Mouse (Mus musculus) embryonic facial prominence, embryonic 11.5 days (tissue): ENCODE data around the gene 2610028H24Rik. TPM values are rescaled to one million over a fixed set of nuclear protein-coding genes. Genes with fewer than 3 reads are reported as not detected.

Experiments
- ATAC-seq: fragments of 200-750 bp; cut with Nextera tagmentation; replicated peaks from 2 replicates; pipeline ENCODE4 v1.8.0; 2017; ENCODE audit warnings: low read depth; ENCODE audit not compliant: insufficient number of reproducible peaks, low FRiP score, low TSS enrichment
- DNase-seq: peaks from one replicate; pipeline ENCODE4 v3.0.0-alpha.2; 2015; ENCODE audit warnings: low spot score
- H3K27ac ChIP-seq: fragments of 300-500 bp; sonication (generic); replicated peaks from 2 replicates; pipeline ENCODE4 v1.5.1; 2014; ENCODE audit warnings: mild to moderate bottlenecking, low read depth, low read length, control low read depth
- H3K27me3 ChIP-seq: fragments of 300-500 bp; sonication (generic); 2 replicates; pipeline ENCODE4 v1.6.1; 2014; ENCODE audit warnings: mild to moderate bottlenecking, low read length, moderate library complexity, mixed read lengths; ENCODE audit not compliant: control insufficient read depth, insufficient read depth
- H3K36me3 ChIP-seq: fragments of 300-500 bp; sonication (generic); replicated peaks from 2 replicates; pipeline ENCODE4 v1.6.1; 2014; ENCODE audit warnings: low read depth, mild to moderate bottlenecking, low read length, moderate library complexity, mixed read lengths; ENCODE audit not compliant: control insufficient read depth, insufficient read depth
- H3K4me1 ChIP-seq: fragments of 300-500 bp; sonication (generic); 2 replicates; pipeline ENCODE4 v1.6.1; 2014; ENCODE audit warnings: low read length, mixed read lengths; ENCODE audit not compliant: control insufficient read depth, insufficient read depth
- H3K4me2 ChIP-seq: fragments of 300-500 bp; sonication (generic); 2 replicates; pipeline ENCODE4 v1.6.1; 2014; ENCODE audit warnings: low read depth, mild to moderate bottlenecking, control low read depth, low read length, moderate library complexity
- H3K4me3 ChIP-seq: fragments of 300-500 bp; sonication (generic); 2 replicates; pipeline ENCODE4 v1.5.1; 2014; ENCODE audit warnings: low read depth, low read length, control low read depth
- H3K9ac ChIP-seq: fragments of 300-500 bp; sonication (generic); replicated peaks from 2 replicates; pipeline ENCODE4 v1.6.1; 2014; ENCODE audit warnings: mild to moderate bottlenecking, control low read depth, low read length
- H3K9me3 ChIP-seq: fragments of 300-500 bp; sonication (generic); replicated peaks from 2 replicates; pipeline ENCODE4 v1.6.1; 2016; ENCODE audit warnings: mild to moderate bottlenecking, low read length, inconsistent platforms, mixed read lengths; ENCODE audit not compliant: control insufficient read depth
- WGBS: fragments of 180-500 bp; shearing (Covaris S2); extraction: QIAGEN DNeasy Blood & Tissue Kit; methylation state at CpG from one replicate; pipeline ENCODE4 v1.1.7; 2014; 5-methylcytosine and 5-hydroxymethylcytosine counted together
- polyA plus RNA-seq: library from polyadenylated mRNA; unstranded; fragments of >200 nt; fragmentation: Nextera tagmentation; extraction: Ambion mirVana; gene quantifications from 2 replicates; pipeline ENCODE4 v1.2.1, GENCODE M21; 2014

Gene 2610028H24Rik
- polyA plus RNA-seq, 1 experiment from 2014 or later: not detected

DNA sequence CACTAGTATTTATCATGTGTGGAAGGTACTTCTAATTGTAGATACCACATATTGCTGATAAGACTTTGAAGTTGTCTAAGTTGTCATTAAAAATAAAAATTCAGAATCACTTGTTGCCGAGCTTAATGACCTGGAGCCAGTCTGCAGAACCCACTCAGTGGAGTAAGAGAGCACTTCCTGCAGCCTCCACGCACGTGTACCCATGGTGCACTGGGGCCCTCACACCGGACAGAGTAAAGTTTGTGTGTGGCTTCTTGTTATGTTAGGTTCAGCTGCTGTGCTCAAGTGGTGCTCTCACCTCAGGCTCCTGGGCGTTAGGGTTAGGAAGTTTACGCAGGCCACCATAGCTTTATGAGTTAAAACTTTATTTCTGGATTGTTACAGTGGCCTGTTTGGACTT lies 46.6 kb downstream of the 2610028H24Rik start:
- ATAC-seq (no peak), DNase-seq (no peak)
- no peaks in the 10 kb centered on the region for H3K27me3 ChIP-seq
- no peak overlapping the region for H3K9ac ChIP-seq
- no peak overlapping the region for H3K27ac ChIP-seq
- no peak overlapping the region for H3K4me3 ChIP-seq
- no peak overlapping the region for H3K4me2 ChIP-seq
- no peaks in the 10 kb centered on the region for H3K4me1 ChIP-seq
- peaks cover 12% of the 10 kb centered on the region for H3K36me3 ChIP-seq
- 90% methylated on average over 6 of the region's 6 CpGs for WGBS
- H3K9me3 ChIP-seq: no peaks in the 10 kb centered on the region

DNA sequence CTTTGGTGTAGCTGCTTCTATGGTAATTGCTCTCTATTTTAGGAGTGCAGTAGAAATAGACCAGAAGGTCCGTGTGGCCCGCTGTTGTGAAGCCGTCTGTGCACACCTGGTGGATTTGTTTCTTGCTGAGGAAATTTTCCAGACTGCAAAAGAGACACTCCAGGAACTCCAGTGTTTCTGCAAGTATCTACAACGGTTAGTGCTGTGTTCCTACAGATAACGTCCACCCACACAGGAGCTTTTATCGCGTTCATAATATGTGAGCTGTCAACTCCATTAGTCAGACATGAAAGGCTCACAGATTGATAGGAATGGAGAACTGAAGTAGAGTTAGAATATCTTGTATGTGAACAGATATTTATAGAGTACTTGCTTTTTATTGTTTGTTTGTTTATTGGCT lies 47.5 kb downstream of the 2610028H24Rik start:
- ATAC-seq (no peak), DNase-seq (no peak)
- Histone ChIP-seq H3K4me2 (no peak overlapping the region), H3K27me3 (no peaks in the 10 kb centered on the region), H3K4me1 (no peaks in the 10 kb centered on the region), H3K9me3 (no peaks in the 10 kb centered on the region), H3K36me3 (peaks cover 12% of the 10 kb centered on the region), H3K4me3 (no peak overlapping the region), H3K27ac (no peak overlapping the region), H3K9ac (no peak overlapping the region)
- WGBS: 96% methylated on average over 7 of the region's 7 CpGs

GRCm38 (mm10) chr10:76497522-76497921 lies 48.6 kb downstream of the 2610028H24Rik start:
- Histone ChIP-seq H3K36me3 (peaks cover 12% of the 10 kb centered on the region), H3K27ac (no peak overlapping the region), H3K4me3 (no peak overlapping the region), H3K27me3 (no peaks in the 10 kb centered on the region), H3K9ac (no peak overlapping the region), H3K4me2 (no peak overlapping the region), H3K9me3 (no peaks in the 10 kb centered on the region), H3K4me1 (no peaks in the 10 kb centered on the region)
- WGBS: 91% methylated on average over 4 of the region's 4 CpGs
- DNase-seq: no peak
- ATAC-seq: no peak

GRCm38 (mm10) chr10:76504271-76504943 lies 55.5 kb downstream of the 2610028H24Rik start:
- DNase-seq (no peak), ATAC-seq (no peak)
- Histone ChIP-seq H3K27me3 (no peaks in the 10 kb centered on the region), H3K4me1 (no peaks in the 10 kb centered on the region), H3K27ac (no peak overlapping the region), H3K9ac (no peak overlapping the region), H3K4me2 (no peak overlapping the region), H3K9me3 (no peaks in the 10 kb centered on the region), H3K36me3 (peaks cover 11% of the 10 kb centered on the region), H3K4me3 (no peak overlapping the region)
- 93% methylated on average over 11 of the region's 11 CpGs for WGBS

DNA sequence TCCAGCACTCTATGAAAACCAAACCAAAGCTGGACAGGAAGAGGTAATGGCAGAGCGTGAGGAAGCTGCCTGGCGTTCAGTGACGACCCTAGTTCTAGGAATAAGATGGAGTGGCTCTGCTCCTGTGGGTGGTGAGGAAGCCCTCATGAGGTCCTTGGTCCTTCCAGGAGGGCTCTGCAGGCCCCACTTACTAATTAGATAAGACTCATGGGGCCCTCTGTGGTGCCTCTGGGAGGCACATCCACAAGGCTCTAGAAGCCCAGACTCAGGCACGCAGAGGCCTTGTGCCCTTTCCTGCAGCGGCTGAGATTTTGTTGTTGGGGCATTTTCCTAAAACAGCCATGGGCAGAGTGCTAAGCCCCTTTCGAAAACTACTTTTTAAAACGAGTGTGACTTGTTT lies 57.0 kb downstream of the 2610028H24Rik start:
- Histone ChIP-seq H3K36me3 (peaks cover 7% of the 10 kb centered on the region), H3K27ac (no peak overlapping the region), H3K9me3 (no peaks in the 10 kb centered on the region), H3K4me2 (no peak overlapping the region), H3K27me3 (no peaks in the 10 kb centered on the region), H3K4me1 (no peaks in the 10 kb centered on the region), H3K4me3 (no peak overlapping the region), H3K9ac (no peak overlapping the region)
- 86% methylated on average over 7 of the region's 7 CpGs for WGBS
- DNase-seq (no peak), ATAC-seq (no peak)

Other genes starting within 250 kb of the 2610028H24Rik start
- gene Prmt2, start 211.2 kb upstream of the 2610028H24Rik start, polyA plus RNA-seq: 65.3 and 77.9 TPM in 2 replicates
- 0.14 and 0.32 TPM in 2 replicates for gene S100b, start 195.2 kb upstream of the 2610028H24Rik start, polyA plus RNA-seq
- 3.9 and 4.3 TPM in 2 replicates for gene Dip2a, start 103.8 kb upstream of the 2610028H24Rik start, polyA plus RNA-seq
- not detected in 2 replicates for gene AC141477.1, start 8.6 kb upstream of the 2610028H24Rik start, polyA plus RNA-seq
- 12.6 and 14.3 TPM in 2 replicates for gene Pcnt, start 6.3 kb upstream of the 2610028H24Rik start, polyA plus RNA-seq
- gene Mcm3ap, start 19.8 kb downstream of the 2610028H24Rik start, polyA plus RNA-seq: 64.8 and 76.4 TPM in 2 replicates
- 5.8 and 6.2 TPM in 2 replicates for gene Ybey, start 20.0 kb downstream of the 2610028H24Rik start, polyA plus RNA-seq
- gene Lss, start 82.5 kb downstream of the 2610028H24Rik start, polyA plus RNA-seq: 26.9 and 36.2 TPM in 2 replicates
- not detected in 2 replicates for gene Spatc1l, start 113.2 kb downstream of the 2610028H24Rik start, polyA plus RNA-seq
- gene Ftcd, start 126.6 kb downstream of the 2610028H24Rik start, polyA plus RNA-seq: not detected in 2 replicates
- 14.0 and 15.6 TPM in 2 replicates for gene Col6a2, start 174.5 kb downstream of the 2610028H24Rik start, polyA plus RNA-seq